Mouse (Mus musculus) adrenal gland, postnatal 14 days (tissue): Measurements from ENCODE around the gene Gm10999. TPM values are rescaled to one million over a fixed set of nuclear protein-coding genes. Genes with fewer than 3 reads are reported as not detected.
"Not testable (repeated sequence)": the region's sequence is repeated elsewhere in the genome, so short reads cannot be mapped to it uniquely, and the experiment has no call there.

Source experiments
- DNase-seq: peaks from one replicate; pipeline ENCODE4 v3.0.0; 2021; ENCODE audit warnings: mixed read lengths
- long read RNA-seq, 2 experiments: library from polyadenylated mRNA; stranded (forward); transcript quantifications; one replicate each; pipeline ENCODE4 v2.0.0; 2021
- total RNA-seq: library from RNA; stranded (reverse); gene quantifications from 2 replicates; pipeline ENCODE4 v1.2.3, GENCODE M21; 2021

The Gm10999 gene
- not detected in 2 replicates for total RNA-seq
- long read RNA-seq, experiment 1: 0 reads
- long read RNA-seq, experiment 2: 0 reads

DNA sequence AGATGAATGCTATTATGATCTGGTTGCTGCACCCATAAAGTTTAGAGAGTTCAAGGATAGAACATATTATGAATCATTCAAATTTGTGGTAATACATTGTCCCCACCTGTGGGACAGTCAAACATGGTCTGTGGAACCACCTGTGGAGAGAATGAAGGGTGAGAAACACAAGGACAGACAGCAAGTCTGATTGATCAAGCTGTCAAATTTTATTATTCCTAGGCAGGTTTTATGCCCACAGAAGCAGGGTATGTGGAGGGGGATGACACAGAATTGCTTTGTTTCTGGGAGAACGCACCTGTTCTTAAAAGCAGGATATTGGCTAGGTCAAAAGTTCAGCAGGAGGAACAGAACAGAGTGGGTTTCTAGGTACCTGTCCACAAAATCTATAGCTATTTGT, at the start of gene Gm10999:
TSS of gene Gm10999 (minus strand) at position 101 of the 400 bp plus-strand sequence.
- no peak for DNase-seq

GRCm38 (mm10) chr8:129133475-129133874, 2.0 kb upstream of the Gm10999 start:
- no peak for DNase-seq

DNA sequence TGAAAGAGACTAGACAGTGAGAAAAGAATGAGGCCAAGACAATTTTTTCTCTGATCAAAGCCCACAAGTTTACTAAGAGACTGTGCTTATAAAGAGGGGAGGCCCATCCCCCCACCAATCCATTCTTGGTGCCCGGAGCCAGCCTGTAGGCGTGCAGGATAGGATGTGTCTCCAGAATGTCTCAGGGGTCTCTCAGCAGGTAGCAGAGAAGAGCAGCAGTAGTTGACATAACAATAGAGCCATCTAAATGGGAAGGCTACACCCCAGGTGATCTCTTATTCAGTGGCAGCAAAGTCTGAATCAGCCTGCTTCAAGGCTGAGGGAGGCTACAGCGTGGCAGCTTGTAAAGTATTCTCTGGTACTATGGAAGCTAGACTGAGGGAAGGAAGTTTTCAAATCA, 15.7 kb downstream of the Gm10999 start:
- DNase-seq: not testable (repeated sequence)

Other genes with a start within 250 kb of the Gm10999 start
- gene Ccdc7a, start 66.1 kb downstream of the Gm10999 start, total RNA-seq: not detected in 2 replicates
- gene Ccdc7b, start 64.5 kb downstream of the Gm10999 start, total RNA-seq: not detected in 2 replicates
- 14.5 and 15.0 TPM in 2 replicates for gene 2610044O15Rik8, start 102.7 kb upstream of the Gm10999 start, total RNA-seq